Mouse (Mus musculus) large intestine, adult 2 months (tissue): ENCODE data around the gene Prkaa1. TPM values are rescaled to one million over a fixed set of nuclear protein-coding genes. Genes with fewer than 3 reads are reported as not detected.
"Not testable (repeated sequence)": the region's sequence is repeated elsewhere in the genome, so short reads cannot be mapped to it uniquely, and the experiment has no call there.

Source experiments
- DNase-seq: peaks from one replicate; pipeline ENCODE4 v3.0.0-alpha.2; 2012; ENCODE audit warnings: low read depth, low spot score
- WGBS: fragments of 180-500 bp; shearing (Covaris S2); methylation state at CpG from one replicate; pipeline ENCODE4 v1.1.7; 2018; 5-methylcytosine and 5-hydroxymethylcytosine counted together
- polyA plus RNA-seq: library from polyadenylated mRNA; depleted of rRNA; stranded (reverse); fragments of >200 nt; gene quantifications from 2 replicates; pipeline ENCODE4 v1.2.3, GENCODE M21; 2012; rRNA removed

The Prkaa1 gene
- polyA plus RNA-seq, 1 experiment = 5.1 TPM

DNA sequence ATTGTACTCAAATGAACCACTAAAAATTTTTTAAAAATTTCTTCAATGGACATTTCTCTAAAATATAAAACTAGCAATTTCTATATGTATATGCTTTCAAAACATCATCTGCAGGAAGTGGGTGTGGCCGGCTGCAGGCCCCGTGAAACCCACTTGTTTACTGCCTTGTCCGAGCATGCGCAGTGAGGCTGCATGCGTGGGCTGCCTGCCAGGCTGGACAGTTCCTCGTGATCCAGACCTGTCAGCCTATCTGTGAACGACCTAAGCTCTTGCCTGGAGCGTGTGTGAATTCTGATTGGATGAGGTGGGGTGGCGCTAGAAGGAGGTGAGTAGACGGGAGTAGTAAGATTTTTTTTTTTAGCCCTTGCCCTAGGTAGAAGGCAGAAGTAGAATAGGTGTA is 87.1 kb downstream of the Prkaa1 start:
- 79% methylated on average over 10 of the region's 10 CpGs for WGBS

More for the DNA sequence above, 87.1 kb downstream of the Prkaa1 start:
- DNase-seq = not testable (repeated sequence)

Other genes starting within 250 kb of the Prkaa1 start
- gene Mroh2b, start 245.1 kb upstream of the Prkaa1 start, polyA plus RNA-seq = not detected in 2 replicates
- 0.52 and 2.5 TPM in 2 replicates for gene C7, start 80.1 kb upstream of the Prkaa1 start, polyA plus RNA-seq
- gene Card6, start 35.3 kb upstream of the Prkaa1 start, polyA plus RNA-seq = 1.5 and 3.2 TPM in 2 replicates
- gene Rpl37, start 27.2 kb upstream of the Prkaa1 start, polyA plus RNA-seq = 934 and 1,060 TPM in 2 replicates
- 3.4 and 5.2 TPM in 2 replicates for gene Ttc33, start 41.7 kb downstream of the Prkaa1 start, polyA plus RNA-seq
- 19.9 and 31.8 TPM in 2 replicates for gene Ptger4, start 100.3 kb downstream of the Prkaa1 start, polyA plus RNA-seq